Mouse (Mus musculus) MEL (cell line): ENCODE measurements around the gene Tagap1. TPM values are rescaled to one million over a fixed set of nuclear protein-coding genes. Genes with fewer than 3 reads are reported as not detected.
A peak's percentile ranks its signal among the peaks of the same experiment; 100 is the strongest.
"Not testable (repeated sequence)": the region's sequence is repeated elsewhere in the genome, so short reads cannot be mapped to it uniquely, and the experiment has no call there.

Source experiments
- DNase-seq: peaks from one replicate; pipeline ENCODE4 v3.0.0; 2011; ENCODE audit warnings: low read depth, low spot score
- H3K27ac ChIP-seq: 2 replicates; pipeline ENCODE4 v1.5.1; 2012; ENCODE audit warnings: low read depth, mild to moderate bottlenecking, control low read depth, low read length, moderate library complexity; ENCODE audit not compliant: control insufficient read depth
- H3K27me3 ChIP-seq, 2 experiments: fragments of 150-350 bp in 1 of 2; sonication (generic) in 1 of 2; 2 replicates each; pipeline ENCODE4 v1.6.1; 2012; ENCODE audit warnings: low read length in 2 of 2, mild to moderate bottlenecking in 2 of 2, improper control_type of control experiment in 1 of 2, moderate library complexity in 1 of 2; ENCODE audit not compliant: insufficient read depth in 2 of 2, control insufficient read depth in 1 of 2
- H3K36me3 ChIP-seq, 2 experiments: 2 replicates each; pipeline ENCODE4 v1.6.1; 2012 to 2014; ENCODE audit warnings: low read length in 2 of 2, improper control_type of control experiment in 1 of 2, inconsistent platforms in 1 of 2, mild to moderate bottlenecking in 1 of 2; ENCODE audit not compliant: insufficient read depth in 2 of 2, control insufficient read depth in 1 of 2
- H3K4me1 ChIP-seq, 2 experiments: fragments of 150-350 bp in 1 of 2; sonication (generic) in 1 of 2; 2 replicates each; pipeline ENCODE4 v1.6.1; 2012; ENCODE audit warnings: low read length in 2 of 2, improper control_type of control experiment in 1 of 2, mild to moderate bottlenecking in 1 of 2; ENCODE audit not compliant: insufficient read depth in 2 of 2, control insufficient read depth in 1 of 2
- H3K4me3 ChIP-seq, 2 experiments: fragments of 150-350 bp in 1 of 2; sonication (generic) in 1 of 2; 2 replicates each; pipeline ENCODE4 v1.5.1; 2012; ENCODE audit warnings: low read depth in 2 of 2, low read length in 2 of 2, mild to moderate bottlenecking in 2 of 2, moderate library complexity in 2 of 2, control low read depth in 1 of 2, improper control_type of control experiment in 1 of 2; ENCODE audit not compliant: control insufficient read depth in 1 of 2, insufficient read depth in 1 of 2
- H3K79me2 ChIP-seq: 2 replicates; pipeline ENCODE4 v1.6.1; 2012; ENCODE audit warnings: mild to moderate bottlenecking, low read length, moderate library complexity; ENCODE audit not compliant: control insufficient read depth, poor library complexity, insufficient read depth
- H3K9ac ChIP-seq: 2 replicates; pipeline ENCODE4 v1.6.1; 2012; ENCODE audit warnings: low read depth, mild to moderate bottlenecking, control low read depth, low read length, moderate library complexity; ENCODE audit not compliant: control insufficient read depth, poor library complexity, severe bottlenecking
- H3K9me3 ChIP-seq: fragments of 150-350 bp; sonication (generic); replicated peaks from 2 replicates; pipeline ENCODE4 v1.6.1; 2012; ENCODE audit warnings: mild to moderate bottlenecking, low read length, improper control_type of control experiment, moderate library complexity; ENCODE audit not compliant: insufficient read depth
- CTCF ChIP-seq, 3 experiments: IDR thresholded peaks in 2 of 3; conservative IDR thresholded peaks in 1 of 3; 2 replicates each; pipeline ENCODE4 v1.5.1; 2011 to 2012; ENCODE audit warnings: low read length in 3 of 3, low read depth in 2 of 3, mild to moderate bottlenecking in 2 of 3, improper control_type of control experiment in 1 of 3, inconsistent platforms in 1 of 3, mixed read lengths in 1 of 3, moderate library complexity in 1 of 3; ENCODE audit not compliant: control insufficient read depth in 1 of 3, insufficient read depth in 1 of 3, poor library complexity in 1 of 3, severe bottlenecking in 1 of 3
- POLR2A ChIP-seq, 2 experiments: IDR thresholded peaks; 2 replicates each; pipeline ENCODE4 v1.6.1; 2011 to 2012; ENCODE audit warnings: low read length in 2 of 2, mild to moderate bottlenecking in 2 of 2, control low read depth in 1 of 2, improper control_type of control experiment in 1 of 2, low read depth in 1 of 2, moderate library complexity in 1 of 2; ENCODE audit not compliant: control insufficient read depth in 1 of 2, insufficient read depth in 1 of 2, poor library complexity in 1 of 2
- RAD21 ChIP-seq: IDR thresholded peaks from 2 replicates; pipeline ENCODE4 v1.6.1; 2011; ENCODE audit warnings: mild to moderate bottlenecking, low read depth, low read length, improper control_type of control experiment
- SMC3 ChIP-seq: IDR thresholded peaks from 2 replicates; pipeline ENCODE4 v1.6.1; 2011; ENCODE audit warnings: low read depth, low read length, improper control_type of control experiment
- polyA plus RNA-seq, 2 experiments: library from polyadenylated mRNA; stranded (reverse) in 1 of 2; unstranded in 1 of 2; fragments of >175 nt in 1 of 2; fragments of >200 nt in 1 of 2; gene quantifications; 2 replicates each; pipeline versions ENCODE4 v1.2.1 to v1.2.4; 2012; ENCODE audit warnings: low replicate concordance in 2 of 2, low read depth in 1 of 2; ENCODE audit not compliant: insufficient read length in 2 of 2, insufficient read depth in 1 of 2, missing spikeins in 1 of 2
- total RNA-seq: library from RNA; depleted of rRNA; stranded (reverse); fragments of 300-350 nt; gene quantifications from 2 replicates; pipeline ENCODE4 v1.2.3, GENCODE M21; 2012

Gene Tagap1
- total and polyA plus RNA-seq, 3 experiments, result 17.6 to 25.2 TPM; not detected in 1

- H3K36me3 ChIP-seq, H3K9me3 ChIP-seq, H3K79me2 ChIP-seq, H3K4me3 ChIP-seq, H3K27ac ChIP-seq, H3K9ac ChIP-seq, H3K4me1 ChIP-seq, H3K27me3 ChIP-seq: not testable (repeated sequence)
- peak; percentile 44 for DNase-seq
- TF ChIP-seq CTCF (IDR thresholded peaks at IDR 0.05 in 2 of 3, conservative IDR thresholded peaks at IDR 0.05 in 1 of 3; ENCODE audit: control insufficient read depth in 1 of 3, insufficient read depth in 1 of 3, low read depth in 2 of 3, low read length in 3 of 3, poor library complexity in 1 of 3, severe bottlenecking in 1 of 3) (peak; percentile 26 to 38 (median 29); a peak in 4 of 6 replicates), SMC3 (peak; percentile 40), RAD21 (peak; percentile 10)
Observed at GRCm38 (mm10) chr17:6965364-6965763, 4.4 kb upstream of the Tagap1 start.

- H3K36me3 ChIP-seq, H3K27ac ChIP-seq, H3K79me2 ChIP-seq, H3K9ac ChIP-seq, H3K9me3 ChIP-seq, H3K4me1 ChIP-seq, H3K4me3 ChIP-seq, H3K27me3 ChIP-seq: not testable (repeated sequence)
- DNase-seq, result peak; percentile 32
Observed at GRCm38 (mm10) chr17:6962936-6963335, 2.0 kb upstream of the Tagap1 start.

GRCm38 (mm10) chr17:6962339-6962738 is 1.4 kb upstream of the Tagap1 start:
- H3K36me3 ChIP-seq, H3K4me3 ChIP-seq, DNase-seq, H3K27me3 ChIP-seq, H3K9ac ChIP-seq, H3K4me1 ChIP-seq, H3K79me2 ChIP-seq, H3K27ac ChIP-seq, H3K9me3 ChIP-seq: not testable (repeated sequence)

- Histone ChIP-seq H3K9ac (peak overlapping the region; percentile 47; the same call in 1 of the 2 replicates), H3K4me3 (peak overlapping the region in 1 of 2 experiments; percentile 31; a peak in 2 of 4 replicates)
- not testable (repeated sequence) for H3K79me2 ChIP-seq, H3K27me3 ChIP-seq, H3K36me3 ChIP-seq, H3K4me1 ChIP-seq, H3K27ac ChIP-seq, H3K9me3 ChIP-seq
- peak; percentile 45 to 51; a peak in 1 of 4 replicates for TF ChIP-seq POLR2A (IDR thresholded peaks at IDR 0.05; ENCODE audit: control insufficient read depth in 1 of 2, insufficient read depth in 1 of 2, low read depth in 1 of 2, low read length in 2 of 2, poor library complexity in 1 of 2)
- peak; percentile 64 for DNase-seq
Observed at GRCm38 (mm10) chr17:6961181-6962000, 435 bp upstream of the Tagap1 start.
